Mouse (Mus musculus): Measurements from ENCODE around the gene Cacnb4.

Gene Cacnb4

DNA sequence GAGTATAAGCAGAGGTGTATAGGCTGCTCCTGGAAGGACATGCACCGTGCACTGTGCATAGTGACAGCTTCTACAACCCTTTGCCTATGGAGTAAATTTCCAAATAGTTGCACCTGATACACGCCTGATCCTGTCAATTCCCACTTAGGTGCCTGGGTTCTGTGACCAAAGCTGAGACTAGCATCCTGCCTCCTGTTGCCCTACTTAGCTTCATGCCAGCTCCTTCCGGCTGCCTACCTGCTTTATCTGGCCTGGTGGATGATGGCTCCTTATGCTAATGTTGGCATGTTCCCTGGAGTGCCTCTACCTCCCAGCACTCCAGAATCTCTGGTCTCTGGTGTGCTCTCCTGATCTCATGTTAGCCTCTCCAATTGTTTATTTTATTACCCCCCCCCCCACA, 114.3 kb downstream of the Cacnb4 start:
- POLR2A ChIA-PET, result interaction anchor here in 1 of 4 experiments (1.3 kb wide), 1 partner anchor 9 kb away, joined by 4 read pairs; no protein-coding TSS in a partner anchor
- CTCF ChIA-PET, result no interaction called here

DNA sequence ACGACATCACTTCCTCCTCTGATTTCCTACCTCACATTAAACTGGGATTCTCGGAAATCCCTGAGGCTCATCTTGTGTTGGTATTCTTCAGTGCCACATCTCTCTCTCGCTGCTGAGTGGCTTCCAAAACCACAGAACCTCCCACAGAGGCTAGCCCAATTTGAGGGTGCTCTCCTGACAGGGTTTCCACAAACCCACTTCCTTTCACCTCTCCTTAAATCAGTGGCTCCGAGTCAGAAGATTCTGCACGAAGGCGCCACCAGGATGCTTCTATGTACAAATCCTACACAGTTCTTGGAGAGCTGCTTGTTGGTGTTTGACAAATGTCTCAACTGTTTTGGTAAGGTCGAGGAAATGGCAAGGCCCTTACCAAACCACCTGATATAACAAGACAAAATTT, 115.5 kb downstream of the Cacnb4 start:
- ChIA-PET CTCF (interaction anchor here in 1 of 4 experiments (0.6 kb wide), 1 partner anchor 497 kb away, joined by 4 read pairs; no protein-coding TSS in a partner anchor), POLR2A (interaction anchor here in 1 of 4 experiments (1.3 kb wide), 1 partner anchor 10 kb away, joined by 4 read pairs; no protein-coding TSS in a partner anchor)

DNA sequence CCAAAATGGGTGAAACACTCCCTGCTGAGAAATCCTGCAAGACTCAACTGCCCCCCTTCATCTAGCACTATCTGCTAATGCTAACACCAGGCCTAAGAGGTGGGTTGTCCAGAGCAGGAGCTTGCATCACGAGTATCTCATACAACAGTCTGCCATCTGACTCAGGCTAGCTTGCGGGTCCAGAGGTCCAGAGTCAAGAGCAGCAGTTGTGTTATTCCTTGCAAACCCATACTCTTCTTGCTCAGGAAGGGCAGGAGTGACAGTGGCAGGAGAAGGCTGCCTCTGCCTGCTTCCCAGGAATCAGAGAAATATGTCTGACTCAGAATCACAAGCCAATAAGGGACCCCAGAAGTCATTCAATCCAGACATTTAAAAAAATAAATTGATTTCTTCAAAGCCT, 116.4 kb downstream of the Cacnb4 start:
- ChIA-PET POLR2A (interaction anchor here in 1 of 4 experiments (0.9 kb wide), 1 partner anchor 11 kb away, joined by 3 read pairs; no protein-coding TSS in a partner anchor), CTCF (no interaction called here)

DNA sequence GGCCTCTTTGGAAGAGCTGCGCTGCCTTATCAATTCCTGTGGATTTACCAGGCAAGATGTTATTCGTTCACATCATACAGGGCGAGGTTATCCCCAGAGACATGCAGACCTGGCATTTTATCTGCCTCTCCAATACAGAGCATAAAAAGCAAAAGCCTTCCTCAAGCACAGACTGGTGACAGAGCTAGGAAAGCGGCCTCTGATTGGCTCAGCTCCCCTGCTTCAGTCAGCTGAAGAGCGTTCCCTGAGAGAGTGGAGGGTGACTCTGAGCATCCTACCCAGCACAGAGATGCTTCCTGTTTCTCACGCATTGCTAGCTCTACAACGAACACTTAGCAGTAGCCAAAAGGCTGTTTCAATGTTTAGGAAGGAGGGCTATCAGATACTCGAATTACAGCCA, 118.2 kb downstream of the Cacnb4 start:
- CTCF ChIA-PET, result no interaction called here

DNA sequence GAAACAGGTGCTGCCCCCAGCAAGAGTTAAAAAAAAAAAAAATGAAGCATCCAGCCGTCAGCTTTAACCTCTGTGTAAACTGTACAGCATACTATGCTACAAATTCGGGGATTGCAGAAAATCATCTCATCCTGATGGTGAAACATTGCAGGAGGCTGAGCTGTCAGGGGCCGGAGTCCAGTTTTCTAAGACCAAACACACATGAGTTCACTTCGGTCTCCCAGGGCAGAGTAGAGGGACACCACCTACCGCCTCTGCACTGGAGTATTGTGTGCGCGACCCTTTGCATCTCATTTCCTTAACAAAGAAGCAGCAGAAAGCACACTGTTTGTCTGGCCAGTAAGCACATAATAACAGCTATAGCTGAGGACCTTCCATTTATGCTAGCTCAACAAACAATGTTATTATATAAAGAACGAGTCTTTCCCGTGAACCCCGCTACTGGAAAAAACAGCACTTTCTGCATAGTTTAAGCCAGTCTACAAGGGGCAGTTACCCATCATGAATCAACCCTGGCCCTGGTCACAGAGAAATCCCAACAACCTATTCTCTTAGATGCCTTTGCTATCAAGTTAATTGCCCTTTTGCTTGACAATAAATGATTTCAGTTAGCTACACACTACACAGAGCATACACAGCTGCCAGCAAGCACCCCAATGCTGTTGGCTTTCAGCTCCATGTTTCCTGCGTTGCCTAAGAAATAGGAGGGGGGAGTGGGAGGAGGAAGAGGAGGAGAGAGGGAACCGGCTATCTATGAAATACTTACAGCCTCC, 118.9 kb downstream of the Cacnb4 start:
- CTCF ChIA-PET, result interaction anchor here in 2 of 4 experiments (0.6 to 0.7 kb wide), 3 partner anchors 449 to 788 kb away, joined by 3 read pairs; no protein-coding TSS in a partner anchor
- POLR2A ChIA-PET, result interaction anchor here in 3 of 4 experiments (0.6 to 1.5 kb wide), 4 partner anchors 13 to 36 kb away, joined by 3 to 4 read pairs (median 4); no protein-coding TSS in a partner anchor

More for the DNA sequence above, 118.2 kb downstream of the Cacnb4 start:
- POLR2A ChIA-PET, result interaction anchor here in 2 of 4 experiments (0.9 to 1.5 kb wide), 3 partner anchors 12 to 15 kb away, joined by 3 to 4 read pairs (median 4); no protein-coding TSS in a partner anchor

DNA sequence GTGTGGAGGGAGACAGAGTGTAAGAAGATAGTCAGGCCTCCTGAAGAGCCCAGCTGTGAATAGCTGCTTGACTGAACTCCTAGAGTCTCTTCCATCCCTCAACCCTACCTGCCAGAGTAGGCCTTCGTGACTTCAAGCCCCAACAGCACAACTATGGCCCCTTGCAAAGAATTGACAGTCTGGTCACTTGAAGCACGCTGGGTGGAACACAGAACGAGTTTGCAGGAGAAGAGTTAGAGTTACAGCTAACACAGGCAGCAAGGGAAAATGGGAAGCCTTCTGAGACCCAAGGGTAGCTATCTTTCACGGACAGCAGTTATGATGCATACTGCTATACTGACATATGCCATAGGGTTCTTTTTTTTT, 119.7 kb downstream of the Cacnb4 start:
- CTCF ChIA-PET, result interaction anchor here in 1 of 4 experiments (0.6 kb wide), 1 partner anchor 487 kb away, joined by 3 read pairs; no protein-coding TSS in a partner anchor

DNA sequence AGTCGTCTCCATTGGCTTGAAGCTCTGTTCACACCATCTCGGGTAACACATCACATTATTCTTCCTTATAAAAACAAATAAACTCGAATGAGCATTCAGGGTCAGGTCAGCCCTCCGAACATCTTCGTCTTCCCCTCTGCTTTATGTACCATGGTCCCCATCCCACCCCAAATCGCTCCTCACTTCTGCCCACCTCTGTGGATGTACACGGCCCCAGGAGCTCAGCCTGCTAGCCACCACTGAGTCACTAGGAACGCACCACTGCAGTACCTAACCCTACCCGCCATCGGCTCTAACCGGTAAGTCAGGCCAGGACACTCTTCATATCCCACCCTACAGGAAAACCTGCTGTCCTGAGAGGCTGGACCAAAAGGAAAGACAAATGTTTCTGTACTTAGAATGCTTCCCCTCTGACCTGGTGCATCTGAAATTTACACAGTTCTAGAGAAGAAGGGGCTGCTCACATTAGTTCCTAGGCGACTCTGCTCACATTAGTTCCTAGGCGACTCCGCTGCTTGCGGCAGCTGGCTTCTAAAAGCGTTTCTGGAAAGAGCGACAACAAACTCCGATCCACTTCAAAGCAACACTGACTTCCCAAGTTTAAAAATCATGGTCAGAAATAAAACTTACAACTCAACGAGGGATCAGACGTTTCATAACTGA, 120.2 kb downstream of the Cacnb4 start:
- POLR2A ChIA-PET, result interaction anchor here in 3 of 4 experiments (0.5 to 1.0 kb wide), 5 partner anchors 9 to 30 kb away, joined by 3 to 5 read pairs (median 4); no protein-coding TSS in a partner anchor
- CTCF ChIA-PET, result interaction anchor here in 1 of 4 experiments (0.6 kb wide), 2 partner anchors 81 to 487 kb away, joined by 3 read pairs; no protein-coding TSS in a partner anchor

More for the DNA sequence above, 119.7 kb downstream of the Cacnb4 start:
- POLR2A ChIA-PET, result interaction anchor here in 1 of 4 experiments (0.9 kb wide), 1 partner anchor 8 kb away, joined by 4 read pairs; no protein-coding TSS in a partner anchor

DNA sequence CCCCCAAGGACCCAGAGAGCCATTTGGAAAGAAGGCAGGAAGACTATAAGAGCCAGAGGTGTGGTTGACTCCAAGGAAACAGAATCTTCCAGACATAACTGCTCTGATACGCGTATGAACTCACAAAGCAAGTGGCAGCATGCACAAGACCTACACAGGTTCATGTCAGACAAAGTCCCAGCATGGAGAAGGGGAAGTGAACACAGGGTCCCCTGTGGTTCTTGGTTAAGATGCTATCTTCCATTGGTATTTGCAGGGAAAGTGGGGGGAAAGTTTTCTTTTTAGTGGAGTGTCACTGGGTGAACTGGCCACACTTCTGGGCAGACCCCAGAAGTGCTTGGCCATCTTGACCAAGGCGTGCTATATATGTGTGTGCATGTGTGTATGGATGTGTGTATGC, 128.2 kb downstream of the Cacnb4 start:
- ChIA-PET CTCF (interaction anchor here in 1 of 4 experiments (0.6 kb wide), 1 partner anchor 574 kb away, joined by 3 read pairs; no protein-coding TSS in a partner anchor), POLR2A (no interaction called here)

DNA sequence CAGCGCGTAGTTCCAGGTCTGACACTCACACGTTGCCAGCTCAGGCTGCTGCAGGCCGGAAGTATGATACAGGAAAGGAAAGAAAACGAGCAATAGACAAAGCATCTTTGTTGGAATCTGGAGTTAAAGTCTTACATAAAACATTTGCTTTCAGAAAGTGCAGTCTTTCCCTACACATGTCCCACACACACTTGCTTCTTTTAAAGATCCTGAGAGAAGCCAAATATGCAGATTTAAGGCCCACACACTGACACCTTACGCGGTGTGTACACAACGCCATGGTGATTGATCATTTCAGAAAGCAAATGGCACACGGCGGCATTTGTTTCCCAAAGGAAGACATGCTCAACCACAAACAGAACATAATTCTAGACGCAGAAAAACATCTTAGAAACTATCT, 129.3 kb downstream of the Cacnb4 start:
- CTCF ChIA-PET, result no interaction called here

DNA sequence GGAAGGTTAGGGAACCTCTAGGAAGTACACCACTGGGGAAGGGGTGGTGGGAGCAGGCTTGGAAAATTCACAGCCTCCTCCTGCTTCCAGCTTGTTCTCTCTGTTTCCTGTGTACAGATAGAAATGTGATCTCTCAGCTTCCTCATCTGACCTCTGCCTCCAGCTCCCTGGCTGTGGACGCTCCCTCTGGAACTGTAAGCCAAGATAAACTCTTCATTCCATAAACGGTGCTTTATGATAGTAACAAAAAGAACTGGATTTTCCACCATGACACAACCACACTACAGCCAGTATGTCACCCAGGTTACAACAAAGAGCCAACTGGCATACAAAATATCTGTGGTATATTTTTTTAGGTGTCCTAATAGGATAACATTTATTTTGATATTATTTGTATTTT, 132.1 kb downstream of the Cacnb4 start:
- CTCF ChIA-PET, result no interaction called here

More for the DNA sequence above, 129.3 kb downstream of the Cacnb4 start:
- POLR2A ChIA-PET, result no interaction called here

DNA sequence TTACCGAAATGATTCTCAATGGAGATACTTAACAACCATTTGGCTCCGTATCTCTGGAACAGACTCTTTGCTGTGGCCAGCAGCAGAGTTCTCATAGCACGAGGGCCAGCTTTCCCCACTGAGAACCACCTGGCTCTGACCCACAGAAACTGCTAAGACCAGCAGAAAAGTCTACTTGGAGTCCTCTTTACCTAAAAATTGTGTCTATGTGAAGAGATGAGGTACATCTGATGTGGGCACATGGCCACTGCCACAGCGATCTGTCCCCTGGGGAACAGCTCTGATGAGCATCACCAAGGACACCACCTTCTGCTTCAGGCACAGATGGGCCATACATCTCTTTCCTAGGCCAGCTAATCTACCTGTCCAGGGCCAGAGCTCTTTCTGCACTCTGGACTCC, 135.6 kb downstream of the Cacnb4 start:
- POLR2A ChIA-PET, result interaction anchor here in 1 of 4 experiments (1.2 kb wide), 1 partner anchor 15 kb away, joined by 5 read pairs; no protein-coding TSS in a partner anchor

More for the DNA sequence above, 132.1 kb downstream of the Cacnb4 start:
- POLR2A ChIA-PET, result interaction anchor here in 1 of 4 experiments (1.5 kb wide), 1 partner anchor 26 kb away, joined by 4 read pairs; no protein-coding TSS in a partner anchor

DNA sequence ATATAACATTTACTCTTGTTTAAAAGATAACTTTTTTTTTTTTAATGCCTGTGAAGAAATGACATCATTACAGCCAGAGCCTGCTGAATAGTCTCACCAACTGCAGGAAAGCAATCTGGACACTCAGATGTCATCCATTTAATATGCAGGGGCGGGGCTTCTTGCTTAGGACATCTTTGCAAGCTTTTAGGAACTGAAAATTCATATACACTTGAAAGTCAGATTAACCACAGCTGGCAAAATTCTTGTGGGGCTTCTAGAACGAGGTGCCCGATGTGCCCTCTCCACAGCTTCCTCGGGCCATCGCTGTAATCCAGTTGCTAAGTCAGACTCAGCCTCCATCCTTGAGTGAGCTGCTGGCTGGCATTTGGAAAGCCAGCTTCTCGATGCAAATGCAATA, 137.3 kb downstream of the Cacnb4 start:
- ChIA-PET CTCF (no interaction called here), POLR2A (interaction anchor here in 1 of 4 experiments (1.2 kb wide), 1 partner anchor 115 kb away, joined by 3 read pairs; the partner anchor contains the start of gene Arl5a)

More for the DNA sequence above, 135.6 kb downstream of the Cacnb4 start:
- CTCF ChIA-PET, result no interaction called here

DNA sequence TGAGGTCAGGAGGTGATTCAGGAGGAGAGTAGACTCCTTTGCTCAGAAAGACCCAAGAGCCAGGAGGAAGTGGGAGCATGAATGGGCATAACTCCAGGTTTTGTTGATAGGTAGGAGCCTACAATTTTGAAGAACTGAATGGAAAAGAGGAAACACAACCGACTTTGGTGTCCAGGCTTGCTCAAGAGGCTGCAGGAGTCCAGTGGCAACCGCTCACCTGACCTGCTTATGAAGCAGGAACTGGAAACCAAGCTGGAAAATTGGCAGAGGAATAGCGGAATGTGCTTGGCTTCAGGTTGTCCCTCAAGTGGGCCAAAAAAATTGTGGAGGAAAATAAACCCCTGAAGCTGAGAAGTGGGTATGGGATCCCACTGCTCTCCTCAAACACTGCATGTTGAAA, 139.0 kb downstream of the Cacnb4 start:
- ChIA-PET POLR2A (no interaction called here), CTCF (no interaction called here)

DNA sequence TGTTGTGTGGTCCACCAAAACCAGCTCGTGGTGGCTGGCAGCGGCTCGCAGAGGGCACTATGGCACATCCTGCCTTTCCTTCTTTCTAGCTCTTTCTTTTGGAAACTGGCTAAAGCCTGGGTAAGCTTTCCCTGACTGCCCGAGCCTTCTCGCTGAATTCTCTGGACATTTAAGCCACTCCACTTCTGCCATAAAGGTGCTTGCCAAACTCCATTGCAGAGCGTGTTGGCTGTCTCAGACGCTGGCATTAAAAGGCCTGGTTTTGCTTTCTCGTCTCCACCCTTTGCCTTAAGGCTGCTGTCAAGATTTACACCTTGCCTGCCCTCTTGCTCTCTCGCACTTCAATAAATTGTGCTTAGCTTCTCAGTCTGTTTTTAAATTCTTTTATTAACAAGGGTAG, 139.5 kb downstream of the Cacnb4 start:
- ChIA-PET CTCF (no interaction called here), POLR2A (no interaction called here)

DNA sequence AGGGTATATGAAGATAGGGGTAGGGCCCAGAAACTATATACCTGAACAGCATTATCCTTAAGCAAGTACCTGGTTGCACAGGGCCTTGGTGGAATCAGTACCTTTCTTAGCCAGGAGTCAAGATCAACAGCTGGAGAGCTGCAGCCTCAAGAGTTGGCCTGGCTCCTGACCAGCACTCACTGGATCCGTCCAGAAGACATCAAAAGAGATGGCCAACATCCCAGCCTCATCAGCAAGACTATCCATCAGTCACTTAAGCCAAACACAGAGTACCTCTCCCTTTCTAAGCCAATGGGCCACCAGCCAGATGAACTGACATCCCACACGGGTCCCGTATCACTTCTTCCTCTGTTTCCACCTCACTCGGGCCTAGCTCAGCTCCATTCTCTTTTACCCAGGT, 140.1 kb downstream of the Cacnb4 start:
- POLR2A ChIA-PET, result interaction anchor here in 1 of 4 experiments (0.6 kb wide), 1 partner anchor 40 kb away, joined by 3 read pairs; no protein-coding TSS in a partner anchor
- CTCF ChIA-PET, result no interaction called here

DNA sequence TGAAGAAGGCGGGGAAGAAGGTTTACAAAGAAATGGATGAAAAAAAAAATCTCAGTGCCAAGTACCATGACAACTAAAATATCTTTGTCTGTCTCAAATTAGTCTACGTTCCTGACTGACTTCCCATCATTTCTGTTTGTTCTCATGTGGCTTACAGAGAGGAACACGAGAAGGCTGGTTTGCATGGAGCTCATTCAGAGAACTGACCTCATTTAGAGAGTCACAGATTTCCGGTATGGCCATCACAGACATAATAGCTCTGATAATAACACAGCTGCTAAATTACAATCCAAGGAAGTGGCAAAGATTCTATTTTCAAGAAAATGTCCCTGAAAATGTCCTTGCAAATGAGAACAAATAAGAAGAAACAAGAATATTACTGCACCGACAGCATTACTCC, 142.9 kb downstream of the Cacnb4 start:
- CTCF ChIA-PET, result no interaction called here
- POLR2A ChIA-PET, result no interaction called here

DNA sequence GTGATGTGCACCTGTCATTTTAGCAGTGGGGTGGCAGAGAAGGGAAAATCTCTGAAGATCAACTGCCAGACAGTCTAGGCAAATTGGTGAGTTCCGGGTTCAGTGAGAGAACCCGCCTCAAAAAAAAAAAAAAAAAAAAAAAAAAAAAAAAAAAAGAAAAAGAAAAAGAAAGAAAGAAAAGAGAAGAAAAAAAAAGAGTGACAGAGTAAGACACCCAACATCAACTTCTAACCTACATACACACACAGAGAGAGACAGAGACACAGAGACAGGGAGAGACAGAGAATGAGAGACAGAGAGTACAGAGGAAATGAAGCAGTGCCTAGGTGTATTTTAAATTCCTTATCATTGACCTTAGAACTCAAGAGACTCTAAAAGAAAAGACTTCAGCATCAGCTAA, 146.1 kb downstream of the Cacnb4 start:
- POLR2A ChIA-PET, result no interaction called here
- CTCF ChIA-PET, result interaction anchor here in 1 of 4 experiments (0.5 kb wide), 1 partner anchor 43 kb away, joined by 3 read pairs; no protein-coding TSS in a partner anchor

DNA sequence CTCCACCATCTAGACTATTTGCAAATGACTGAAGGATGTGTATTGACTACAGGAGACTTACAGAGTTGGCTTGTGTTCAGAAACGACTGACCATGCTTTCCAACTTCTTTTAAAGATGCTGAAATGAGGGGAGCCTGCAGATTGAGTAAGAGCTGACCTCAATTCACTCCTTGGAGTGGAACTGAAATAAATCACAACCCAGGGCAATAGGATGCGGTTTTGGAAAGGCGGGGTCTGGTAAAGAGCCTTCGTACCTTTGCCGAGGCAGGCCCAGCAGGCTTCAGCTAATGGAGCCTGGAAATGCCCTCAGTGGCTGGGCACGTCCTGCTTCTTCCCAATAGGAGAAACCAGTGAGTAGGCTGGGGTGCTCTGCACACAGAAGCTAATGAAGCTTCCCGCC, 147.4 kb downstream of the Cacnb4 start:
- ChIA-PET POLR2A (no interaction called here), CTCF (no interaction called here)

DNA sequence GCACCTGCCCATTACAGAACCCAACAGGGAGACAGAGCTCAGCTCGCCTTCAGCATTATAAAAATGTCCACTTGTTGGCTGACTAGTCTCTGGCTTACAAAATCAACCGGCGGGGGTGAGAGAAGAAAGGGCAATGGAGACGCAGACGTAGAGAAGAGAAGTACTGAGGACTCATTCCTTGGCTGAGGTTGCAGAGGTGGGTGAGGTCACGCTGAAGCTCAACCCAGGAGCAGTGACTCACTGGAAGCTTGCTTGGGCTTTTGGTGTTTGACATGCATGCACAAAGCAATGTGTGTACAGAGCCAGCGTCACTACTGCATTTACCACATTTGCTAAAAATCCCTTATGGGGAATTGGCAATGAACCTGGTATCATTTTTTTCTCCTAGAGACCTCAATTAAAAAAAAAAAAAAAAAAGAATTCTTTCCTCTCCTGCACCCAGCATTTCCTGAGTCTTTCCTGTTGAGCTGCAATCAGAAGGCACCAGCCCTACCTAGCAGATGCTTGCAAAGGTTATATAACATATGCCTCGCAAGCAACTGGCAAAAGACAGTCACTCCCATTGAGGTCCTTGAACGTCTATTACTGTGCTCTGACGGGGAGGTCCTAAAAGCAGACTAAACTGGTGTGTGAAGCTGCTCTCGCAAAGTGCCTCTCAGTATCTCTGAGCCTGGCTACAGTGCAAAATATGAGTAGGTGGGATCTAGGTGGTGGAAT, 150.6 kb downstream of the Cacnb4 start:
- ChIA-PET CTCF (interaction anchor here in 1 of 4 experiments (0.6 kb wide), 1 partner anchor 107 kb away, joined by 3 read pairs; no protein-coding TSS in a partner anchor), POLR2A (interaction anchor here in 1 of 4 experiments (0.6 to 0.8 kb wide), 3 partner anchors 19 to 150 kb away, joined by 3 to 4 read pairs (median 3); partner anchors contain the start of gene Cacnb4)
